Mouse (Mus musculus): ENCODE measurements around the gene Plppr3. TPM values are rescaled to one million over a fixed set of nuclear protein-coding genes. Genes with fewer than 3 reads are reported as not detected.

The Plppr3 gene
- total RNA-seq (2023): 0.56 to 1.1 TPM (median 1.1 TPM) in 4 replicates

GRCm38 (mm10) chr10:79874290-79874862, at the start of gene Plppr3, which contains the start of gene Prtn3:
Gene Plppr3 (minus strand): TSS chr10:79874634.
Gene Prtn3 (plus strand): TSS chr10:79874476.

GRCm38 (mm10) chr10:79920958-79921535, 46.6 kb upstream of the Plppr3 start, which contains the start of gene R3hdm4:
Gene R3hdm4 (minus strand): TSS chr10:79921208.

GRCm38 (mm10) chr10:79916808-79917531, 42.5 kb upstream of the Plppr3 start, which contains the start of gene Kiss1r:
Gene Kiss1r (plus strand): TSS chr10:79916971.

GRCm38 (mm10) chr10:79910556-79910955, 36.1 kb upstream of the Plppr3 start, which contains the start of gene Gm26602:
Gene Gm26602 (plus strand): TSS chr10:79910856.

GRCm38 (mm10) chr10:79908167-79909091, 34.0 kb upstream of the Plppr3 start, which contains the start of gene Med16:
Gene Med16 (minus strand): TSS chr10:79908923.

GRCm38 (mm10) chr10:79890670-79891069, 16.2 kb upstream of the Plppr3 start, which contains the start of gene Cfd:
Gene Cfd (plus strand): TSS chr10:79890853.

GRCm38 (mm10) chr10:79886054-79886453, 11.6 kb upstream of the Plppr3 start, which contains the start of gene Elane:
Gene Elane (plus strand): TSS chr10:79886247.

GRCm38 (mm10) chr10:79853860-79854795, 20.3 kb downstream of the Plppr3 start, which contains the start of gene Ptbp1:
Gene Ptbp1 (plus strand): TSS chr10:79854427.

GRCm38 (mm10) chr10:79820782-79821181, 53.7 kb downstream of the Plppr3 start, which contains the start of gene Misp:
Gene Misp (plus strand): TSS chr10:79820989.

Other genes starting within 250 kb of the Plppr3 start
- not detected in 4 replicates for gene Shc2, start 236.7 kb downstream of the Plppr3 start, total RNA-seq (2023)
- gene Odf3l2, start 228.9 kb downstream of the Plppr3 start, total RNA-seq (2023): not detected in 4 replicates
- gene Madcam1, start 210.1 kb downstream of the Plppr3 start, total RNA-seq (2023): not detected in 4 replicates
- gene Tpgs1, start 205.3 kb downstream of the Plppr3 start, total RNA-seq (2023): 16.5 to 17.6 TPM (median 17.2 TPM) in 4 replicates
- gene Cdc34, start 192.4 kb downstream of the Plppr3 start, total RNA-seq (2023): 64.3 to 70.9 TPM (median 67.1 TPM) in 4 replicates
- 2.2 to 3.3 TPM (median 2.8 TPM) in 4 replicates for gene Gzmm, start 185.6 kb downstream of the Plppr3 start, total RNA-seq (2023)
- 93.0 to 101 TPM (median 96.4 TPM) in 4 replicates for gene Bsg, start 170.1 kb downstream of the Plppr3 start, total RNA-seq (2023)
- not detected in 4 replicates for gene Hcn2, start 158.0 kb downstream of the Plppr3 start, total RNA-seq (2023)
- 61.1 to 82.7 TPM (median 70.9 TPM) in 4 replicates for gene Polrmt, start 128.1 kb downstream of the Plppr3 start, total RNA-seq (2023)
- gene Fgf22, start 119.6 kb downstream of the Plppr3 start, total RNA-seq (2023): not detected in 4 replicates
- 47.4 to 62.4 TPM (median 56.4 TPM) in 4 replicates for gene Rnf126, start 107.7 kb downstream of the Plppr3 start, total RNA-seq (2023)
- gene Fstl3, start 97.4 kb downstream of the Plppr3 start, total RNA-seq (2023): 1.5 to 3.1 TPM (median 1.8 TPM) in 4 replicates
- not detected in 4 replicates for gene Prss57, start 83.7 kb downstream of the Plppr3 start, total RNA-seq (2023)
- gene Palm, start 81.1 kb downstream of the Plppr3 start, total RNA-seq (2023): 6.0 to 6.7 TPM (median 6.3 TPM) in 4 replicates
- not detected in 4 replicates for gene Misp, start 53.6 kb downstream of the Plppr3 start, total RNA-seq (2023)
- 435 to 450 TPM (median 444 TPM) in 4 replicates for gene Ptbp1, start 20.2 kb downstream of the Plppr3 start, total RNA-seq (2023)
- 0.75 TPM in 1 of 4 replicates, not detected in the others for gene Prtn3, start 158 bp downstream of the Plppr3 start, total RNA-seq (2023)
- gene Elane, start 11.6 kb upstream of the Plppr3 start, total RNA-seq (2023): not detected in 4 replicates
- gene Cfd, start 16.2 kb upstream of the Plppr3 start, total RNA-seq (2023): not detected in 4 replicates
- 78.8 to 89.5 TPM (median 83.7 TPM) in 4 replicates for gene Med16, start 34.3 kb upstream of the Plppr3 start, total RNA-seq (2023)
- not detected in 4 replicates for gene Gm26602, start 36.2 kb upstream of the Plppr3 start, total RNA-seq (2023)
- 0.39 to 0.63 TPM (median 0.47 TPM) in 4 replicates for gene Kiss1r, start 42.3 kb upstream of the Plppr3 start, total RNA-seq (2023)
- gene R3hdm4, start 46.6 kb upstream of the Plppr3 start, total RNA-seq (2023): 94.1 to 105 TPM (median 98.7 TPM) in 4 replicates
- 32.5 to 39.9 TPM (median 35.7 TPM) in 4 replicates for gene Arid3a, start 52.4 kb upstream of the Plppr3 start, total RNA-seq (2023)
- gene Wdr18, start 85.5 kb upstream of the Plppr3 start, total RNA-seq (2023): 46.0 to 52.3 TPM (median 48.3 TPM) in 4 replicates
- gene Grin3b, start 96.1 kb upstream of the Plppr3 start, total RNA-seq (2023): not detected in 4 replicates
- 163 to 175 TPM (median 163 TPM) in 4 replicates for gene Tmem259, start 109.7 kb upstream of the Plppr3 start, total RNA-seq (2023)
- gene Cnn2, start 114.0 kb upstream of the Plppr3 start, total RNA-seq (2023): 329 to 335 TPM (median 331 TPM) in 4 replicates
- 51.7 to 55.6 TPM (median 53.3 TPM) in 4 replicates for gene Abca7, start 121.9 kb upstream of the Plppr3 start, total RNA-seq (2023)
- gene Arhgap45, start 142.0 kb upstream of the Plppr3 start, total RNA-seq (2023): 482 to 540 TPM (median 503 TPM) in 4 replicates
- gene Polr2e, start 165.2 kb upstream of the Plppr3 start, total RNA-seq (2023): 82.2 to 90.7 TPM (median 85.7 TPM) in 4 replicates
- 108 to 159 TPM (median 123 TPM) in 4 replicates for gene Gpx4, start 172.5 kb upstream of the Plppr3 start, total RNA-seq (2023)
- 116 to 127 TPM (median 121 TPM) in 4 replicates for gene Sbno2, start 230.9 kb upstream of the Plppr3 start, total RNA-seq (2023)
- 170 to 186 TPM (median 178 TPM) in 4 replicates for gene Stk11, start 241.2 kb upstream of the Plppr3 start, total RNA-seq (2023)

Data from B cell, adult 62 days (primary cell).